Comparison of ENCODE assay signal across 25 mouse cellular contexts in genomic region chr11:61745781-61746180, GRCm38 (mm10). TPM values are rescaled to one million over a fixed set of nuclear protein-coding genes. Genes with fewer than 3 reads are reported as not detected.
"Had no signal": no experiment of that assay in that cellular context is flagged by ENCODE, and none has a peak within 500 bp of the region (broad histone marks: within the 10 kb centered on the region; RNA-seq: fewer than 3 reads in every experiment).

No protein-coding gene starts in this region.

- ATAC-seq: intestine, postnatal 0 days had no signal

- H3K4me3 ChIP-seq: left cerebral cortex, adult 2 months; liver, embryonic 13.5 days had no signal

- H3K27ac ChIP-seq: left cerebral cortex, adult 2 months; liver, embryonic 13.5 days; stomach, postnatal 0 days had no signal

- H3K9ac ChIP-seq: liver, embryonic 13.5 days had no signal

- H3K27me3 ChIP-seq: liver, embryonic 13.5 days had no signal

- H3K4me2 ChIP-seq: liver, embryonic 13.5 days; midbrain, embryonic 11.5 days had no signal

- DNase-seq: layer of hippocampus, adult 9-11 months; layer of hippocampus, postnatal 36 days; liver, embryonic 13.5 days; lung, adult 2 months; lung, postnatal 14 days; lung, postnatal 4 days; midbrain, embryonic 14.5 days; thymus, adult 2 months; thymus, postnatal 14 days; thymus, postnatal 4 days had no signal

- H3K4me1 ChIP-seq: liver, embryonic 13.5 days had no signal

- H3K9me3 ChIP-seq: liver, embryonic 13.5 days had no signal

RNA-seq across cellular contexts. Expression of gene Slc5a10, which starts 25.2 kb away (rescaled TPM):
- total RNA-seq: left cerebral cortex, adult 2 months; left cerebral cortex, postnatal 10 days; liver, adult 2 months; megakaryocyte progenitor cell, adult 5-6 weeks; megakaryocyte-erythroid progenitor cell, adult 5-6 weeks; midbrain, postnatal 0 days had no signal
- polyA plus RNA-seq: intestine, embryonic 14.5 days; liver, adult 2 months; liver, embryonic 13.5 days; liver, embryonic 16.5 days; lung, adult 2 months; midbrain, embryonic 11.5 days; midbrain, embryonic 14.5 days; neural tube, embryonic 11.5 days; neural tube, embryonic 14.5 days; small intestine, adult 2 months; stomach, embryonic 14.5 days; stomach, postnatal 0 days had no signal
